Mouse (Mus musculus) heart, postnatal 4 days (tissue): Measurements from ENCODE around the gene Siglec1. TPM values are rescaled to one million over a fixed set of nuclear protein-coding genes. Genes with fewer than 3 reads are reported as not detected.

ENCODE experiments used
- microRNA-seq, 2 experiments: library from miRNA; unstranded; fragments of <30 nt; microRNA quantifications; one replicate each; pipeline ENCODE4 v1.2.0; 2021 to 2022
- total RNA-seq, 2 experiments: library from RNA; stranded (reverse); gene quantifications; 2 replicates each; pipeline ENCODE4 v1.2.3; 2021

The Siglec1 gene
- total RNA-seq, 2 experiments from 2014 or later: 0.52 to 0.79 TPM

Small RNA genes lying within 50 kb of the gene (microRNA-seq; reads per million reads assigned to microRNA genes)
- 0 reads per million in 2 experiments for gene Mir6973b

Other genes starting within 250 kb of the Siglec1 start
- gene 4930402H24Rik, start 180.4 kb downstream of the Siglec1 start, total RNA-seq: 10 to 100 TPM; 80.1 to 86.3 TPM
- 10 to 100 TPM; 27.6 to 28.8 TPM for gene Atrn, start 180.3 kb downstream of the Siglec1 start, total RNA-seq
- gene Gfra4, start 43.7 kb downstream of the Siglec1 start, total RNA-seq: 1 to 10 TPM; 4.1 to 4.5 TPM
- 1 to 10 TPM; 2.4 to 3.2 TPM for gene Adam33, start 23.0 kb downstream of the Siglec1 start, total RNA-seq
- 10 to 100 TPM; 40.3 to 40.6 TPM for gene Hspa12b, start 40.5 kb upstream of the Siglec1 start, total RNA-seq
- not detected for gene Gm11037, start 46.7 kb upstream of the Siglec1 start, total RNA-seq
- 10 to 100 TPM; 23.4 to 26.0 TPM for gene 1700037H04Rik, start 73.3 kb upstream of the Siglec1 start, total RNA-seq
- gene Cenpb, start 93.3 kb upstream of the Siglec1 start, total RNA-seq: 10 to 100 TPM; 76.5 to 78.4 TPM
- gene Cdc25b, start 100.2 kb upstream of the Siglec1 start, total RNA-seq: 10 to 100 TPM; 23.5 to 34.1 TPM
- 1 to 10 TPM; 6.3 to 7.2 TPM for gene Spef1, start 100.5 kb upstream of the Siglec1 start, total RNA-seq
- gene Ap5s1, start 120.3 kb upstream of the Siglec1 start, total RNA-seq: 10 to 100 TPM; 32.6 to 42.4 TPM
- 10 to 100 TPM; 28.9 to 29.1 TPM for gene Mavs, start 147.3 kb upstream of the Siglec1 start, total RNA-seq
- 10 to 100 TPM; 41.1 to 44.4 TPM for gene Pank2, start 175.7 kb upstream of the Siglec1 start, total RNA-seq